Mouse (Mus musculus) forebrain, embryonic 16.5 days (tissue): ENCODE data around the gene Ak5. TPM values are rescaled to one million over a fixed set of nuclear protein-coding genes. Genes with fewer than 3 reads are reported as not detected.
"Not testable (repeated sequence)": the region's sequence is repeated elsewhere in the genome, so short reads cannot be mapped to it uniquely, and the experiment has no call there.

Experiments
- ATAC-seq: fragments of 200-750 bp; cut with Nextera tagmentation; 2 replicates; pipeline ENCODE4 v1.8.0; 2017; ENCODE audit warnings: mild to moderate bottlenecking, moderate library complexity
- H3K27ac ChIP-seq: fragments of 300-500 bp; sonication (generic); 2 replicates; pipeline ENCODE4 v1.5.1; 2014; ENCODE audit warnings: low read length, control low read depth
- H3K27me3 ChIP-seq: fragments of 300-500 bp; sonication (generic); replicated peaks from 2 replicates; pipeline ENCODE4 v1.6.1; 2014; ENCODE audit warnings: low read length; ENCODE audit not compliant: control insufficient read depth, insufficient read depth
- H3K36me3 ChIP-seq: fragments of 300-500 bp; sonication (generic); 2 replicates; pipeline ENCODE4 v1.6.1; 2014; ENCODE audit not compliant: control insufficient read depth, insufficient read depth
- H3K4me1 ChIP-seq: fragments of 300-500 bp; sonication (generic); replicated peaks from 2 replicates; pipeline ENCODE4 v1.6.1; 2014; ENCODE audit warnings: low read length; ENCODE audit not compliant: control insufficient read depth, insufficient read depth
- H3K4me2 ChIP-seq: fragments of 300-500 bp; sonication (generic); 2 replicates; pipeline ENCODE4 v1.6.1; 2014; ENCODE audit warnings: mild to moderate bottlenecking, low read length, control low read depth
- H3K4me3 ChIP-seq: fragments of 300-500 bp; sonication (generic); replicated peaks from 2 replicates; pipeline ENCODE4 v1.5.1; 2014; ENCODE audit warnings: mild to moderate bottlenecking, low read length, control low read depth
- H3K9ac ChIP-seq: fragments of 300-500 bp; sonication (generic); replicated peaks from 2 replicates; pipeline ENCODE4 v1.6.1; 2014; ENCODE audit warnings: low read depth, low read length, control low read depth
- H3K9me3 ChIP-seq: fragments of 300-500 bp; sonication (generic); 2 replicates; pipeline ENCODE4 v1.6.1; 2016; ENCODE audit warnings: low read length; ENCODE audit not compliant: control insufficient read depth
- WGBS: fragments of 180-500 bp; shearing (Covaris S2); extraction: QIAGEN DNeasy Blood & Tissue Kit; methylation state at CpG from one replicate; pipeline ENCODE4 v1.1.7; 2014; 5-methylcytosine and 5-hydroxymethylcytosine counted together
- polyA plus RNA-seq: library from polyadenylated mRNA; unstranded; fragments of >200 nt; fragmentation: Nextera tagmentation; extraction: Ambion mirVana; gene quantifications from 2 replicates; pipeline ENCODE4 v1.2.1, GENCODE M21; 2015

Gene Ak5
- polyA plus RNA-seq, 1 experiment from 2014 or later, result 10.9 TPM

DNA sequence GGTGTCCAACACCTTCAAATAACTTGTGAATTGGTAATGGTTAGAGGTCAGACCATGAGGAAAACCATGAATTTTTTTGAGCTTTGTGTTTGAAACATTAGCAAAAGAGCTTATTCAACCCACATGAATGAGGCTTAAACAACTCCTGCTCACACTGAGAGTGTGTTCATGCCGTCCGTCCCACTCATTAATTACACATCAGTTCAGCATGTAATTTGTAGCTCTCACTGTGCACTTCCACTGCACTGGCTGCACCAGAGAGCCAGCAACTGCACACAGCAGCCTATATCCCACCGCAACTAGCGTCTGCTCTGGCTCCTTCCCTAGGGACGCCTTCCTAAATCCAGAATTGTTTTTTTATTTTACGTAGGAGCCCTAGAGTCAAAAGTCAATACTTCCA is 68.5 kb downstream of the Ak5 start:
- H3K4me2 ChIP-seq, result no peak overlapping the region
- 0 out of 2 replicates have a peak, but pooled peaks cover 2% of the 10 kb centered on the region for H3K4me1 ChIP-seq
- H3K27ac ChIP-seq, result no peak overlapping the region
- H3K27me3 ChIP-seq, result no peaks in the 10 kb centered on the region
- no peaks in the 10 kb centered on the region for H3K36me3 ChIP-seq
- WGBS, result 28% methylated on average over 6 of the region's 6 CpGs
- no peak for ATAC-seq
- no peak overlapping the region for H3K9ac ChIP-seq
- no peaks in the 10 kb centered on the region for H3K9me3 ChIP-seq
- H3K4me3 ChIP-seq, result no peak overlapping the region

DNA sequence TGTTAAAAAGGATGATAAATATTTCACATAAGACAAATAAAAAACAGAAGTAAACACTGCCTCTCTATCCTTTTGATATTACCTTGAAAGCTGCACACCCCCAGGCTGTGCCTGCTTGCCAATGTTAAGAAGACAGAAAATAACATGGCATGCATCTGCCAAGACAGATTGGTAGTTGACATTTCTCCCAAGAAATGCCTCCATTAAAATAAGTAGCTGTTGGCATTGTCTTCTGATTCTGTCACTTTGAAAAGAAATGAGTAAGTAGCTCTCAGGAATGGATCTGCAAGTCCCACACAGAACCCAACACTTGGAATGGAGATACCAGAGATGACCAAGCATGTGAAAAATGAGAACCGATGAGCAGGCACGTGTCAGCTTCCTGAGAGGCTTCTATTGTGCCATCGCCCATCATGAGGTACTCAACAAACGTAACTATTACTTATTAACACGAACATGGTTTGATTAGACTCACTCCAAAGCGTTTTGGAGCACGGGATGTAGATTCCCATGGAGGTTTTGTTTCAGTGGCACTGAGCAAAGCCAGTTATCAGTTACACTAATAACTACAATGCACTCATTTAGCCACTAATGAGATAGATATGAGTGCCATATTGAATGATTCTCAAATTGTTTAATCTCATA is 71.6 kb downstream of the Ak5 start:
- Histone ChIP-seq H3K9me3 (no peaks in the 10 kb centered on the region), H3K9ac (no peak overlapping the region), H3K4me2 (no peak overlapping the region), H3K4me1 (0 out of 2 replicates have a peak, but pooled peaks cover 2% of the 10 kb centered on the region), H3K27me3 (no peaks in the 10 kb centered on the region), H3K27ac (no peak overlapping the region), H3K4me3 (no peak overlapping the region), H3K36me3 (no peaks in the 10 kb centered on the region)
- ATAC-seq, result no peak; the same call in 1 of the 2 replicates
- WGBS, result 90% methylated on average over 7 of the region's 7 CpGs

GRCm38 (mm10) chr3:152592767-152593425 is 75.3 kb downstream of the Ak5 start:
- H3K4me3 ChIP-seq, result no peak overlapping the region

DNA sequence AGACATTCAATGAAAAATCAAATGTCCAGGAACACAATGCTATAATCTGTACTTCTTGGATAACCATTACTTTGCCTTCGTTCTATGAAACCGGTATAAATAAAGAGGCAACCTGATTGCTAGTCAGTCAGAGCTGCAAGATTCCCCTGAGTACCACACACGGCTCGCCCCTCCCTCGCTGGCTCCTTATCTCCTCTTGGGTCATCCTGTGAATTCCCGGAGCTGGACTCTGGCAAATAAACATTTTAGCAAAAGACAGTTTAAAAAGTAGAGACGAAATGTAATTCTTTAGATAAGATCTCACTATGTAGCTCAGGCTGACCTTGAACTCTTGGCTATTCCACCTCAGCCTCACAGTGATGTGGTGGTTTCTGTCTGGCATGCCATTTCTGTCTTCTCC is 77.7 kb downstream of the Ak5 start:
- Histone ChIP-seq H3K27me3 (no peaks in the 10 kb centered on the region), H3K4me2 (no peak overlapping the region), H3K27ac (no peak overlapping the region), H3K4me3 (no peak overlapping the region), H3K4me1 (no peaks in the 10 kb centered on the region), H3K9me3 (no peaks in the 10 kb centered on the region), H3K36me3 (no peaks in the 10 kb centered on the region), H3K9ac (no peak overlapping the region)
- WGBS, result 88% methylated on average over 7 of the region's 7 CpGs
- ATAC-seq, result no peak

More at GRCm38 (mm10) chr3:152592767-152593425, 75.3 kb downstream of the Ak5 start:
- WGBS, result 80% methylated on average over 8 of the region's 8 CpGs
- Histone ChIP-seq H3K9ac (no peak overlapping the region), H3K36me3 (no peaks in the 10 kb centered on the region), H3K27ac (no peak overlapping the region), H3K4me1 (no peaks in the 10 kb centered on the region), H3K9me3 (no peaks in the 10 kb centered on the region), H3K27me3 (no peaks in the 10 kb centered on the region), H3K4me2 (no peak overlapping the region)
- ATAC-seq, result no peak

GRCm38 (mm10) chr3:152589101-152589500 is 79.1 kb downstream of the Ak5 start:
- H3K4me3 ChIP-seq, H3K4me2 ChIP-seq, ATAC-seq, H3K27me3 ChIP-seq, H3K9ac ChIP-seq, H3K9me3 ChIP-seq, H3K36me3 ChIP-seq, H3K4me1 ChIP-seq, H3K27ac ChIP-seq: not testable (repeated sequence)
- 94% methylated on average over 3 of the region's 3 CpGs for WGBS

DNA sequence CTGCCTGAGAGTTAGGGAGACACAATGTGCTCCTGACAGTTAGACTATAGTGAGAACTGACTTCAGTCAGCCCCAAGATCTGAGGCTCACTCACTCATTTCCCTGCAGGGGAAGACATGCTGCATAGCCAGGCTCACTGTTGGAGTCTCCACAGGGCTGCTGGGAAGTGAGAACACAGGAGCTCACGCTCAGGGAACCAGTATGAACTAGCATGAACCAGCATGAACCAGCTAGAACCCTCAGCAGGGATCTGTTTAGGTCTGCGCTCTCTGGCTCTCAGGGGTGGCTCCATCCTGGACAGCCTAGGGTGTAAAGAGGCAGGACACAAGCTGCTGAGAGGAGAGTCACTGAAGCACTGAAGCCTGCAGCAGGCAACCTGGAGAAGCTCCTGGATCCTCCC is 81.2 kb downstream of the Ak5 start:
- Histone ChIP-seq H3K4me3 (no peak overlapping the region), H3K9me3 (no peaks in the 10 kb centered on the region), H3K27me3 (no peaks in the 10 kb centered on the region), H3K36me3 (no peaks in the 10 kb centered on the region), H3K4me2 (no peak overlapping the region), H3K9ac (no peak overlapping the region), H3K27ac (no peak overlapping the region), H3K4me1 (no peaks in the 10 kb centered on the region)
- no peak for ATAC-seq
- 89% methylated on average over 2 of the region's 2 CpGs for WGBS

DNA sequence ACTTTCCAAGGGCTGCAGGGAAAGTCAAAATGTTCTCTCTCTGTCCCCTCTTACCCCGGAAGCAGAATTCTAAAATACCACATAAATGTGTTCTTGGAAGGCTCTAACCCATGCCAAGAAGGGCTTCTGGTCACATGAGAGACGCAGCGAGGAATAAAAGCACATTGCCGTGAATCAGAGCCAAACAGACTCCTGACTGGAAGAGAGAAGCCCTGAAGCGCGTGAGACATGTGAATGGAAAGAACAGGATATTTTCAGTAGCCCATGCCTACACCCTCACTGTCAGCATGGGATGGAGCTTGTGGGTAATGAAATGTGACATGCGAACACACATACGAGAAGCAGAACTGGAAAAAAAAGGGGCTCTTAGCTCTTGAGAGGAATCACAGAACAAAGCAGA is 82.0 kb downstream of the Ak5 start:
- Histone ChIP-seq H3K36me3 (no peaks in the 10 kb centered on the region), H3K9me3 (no peaks in the 10 kb centered on the region), H3K27me3 (no peaks in the 10 kb centered on the region), H3K27ac (no peak overlapping the region), H3K4me3 (no peak overlapping the region), H3K4me2 (no peak overlapping the region), H3K4me1 (no peaks in the 10 kb centered on the region), H3K9ac (no peak overlapping the region)
- no peak for ATAC-seq
- 77% methylated on average over 8 of the region's 8 CpGs for WGBS

DNA sequence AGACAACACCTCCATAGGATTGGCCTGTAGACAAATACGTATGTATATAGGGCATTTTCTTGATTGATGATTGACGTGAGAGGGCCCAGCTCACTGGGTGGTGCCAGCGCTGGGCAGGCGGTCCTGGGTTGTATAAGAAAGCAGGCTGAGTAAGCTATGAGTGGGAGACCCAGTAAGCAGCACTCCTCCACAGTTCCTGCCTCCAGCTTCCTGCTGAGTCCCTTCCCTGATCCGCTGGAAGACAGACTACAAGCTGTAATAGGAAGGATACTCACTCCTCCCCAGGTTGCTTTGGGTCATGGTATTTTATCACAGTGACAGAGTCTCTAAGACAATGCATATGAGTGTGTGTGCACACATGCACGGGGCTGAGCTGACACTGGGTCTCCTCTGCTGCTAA is 82.6 kb downstream of the Ak5 start:
- no peak overlapping the region for H3K4me2 ChIP-seq
- H3K27ac ChIP-seq, result no peak overlapping the region
- no peaks in the 10 kb centered on the region for H3K9me3 ChIP-seq
- H3K9ac ChIP-seq, result no peak overlapping the region
- WGBS, result 74% methylated on average over 6 of the region's 6 CpGs
- H3K4me3 ChIP-seq, result no peak overlapping the region
- H3K4me1 ChIP-seq, result no peaks in the 10 kb centered on the region
- no peaks in the 10 kb centered on the region for H3K27me3 ChIP-seq
- no peak for ATAC-seq
- no peaks in the 10 kb centered on the region for H3K36me3 ChIP-seq

DNA sequence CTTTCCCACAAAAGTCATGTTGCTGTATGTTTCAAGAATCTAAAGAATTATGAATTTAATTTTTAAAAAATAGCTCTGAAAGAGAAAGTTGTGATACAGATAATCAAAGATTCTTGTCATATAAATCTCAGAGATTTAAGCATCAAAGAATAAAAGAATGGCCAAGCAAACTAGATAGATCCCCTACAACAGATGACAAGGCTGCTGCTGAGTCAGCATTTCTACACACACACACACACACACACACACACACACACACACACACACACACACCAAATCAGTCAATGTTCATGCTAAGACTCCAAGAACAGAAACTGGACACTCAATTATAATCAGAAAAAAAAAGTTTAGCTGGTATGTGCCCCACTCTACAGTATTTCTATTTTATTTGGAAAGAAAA is 85.1 kb downstream of the Ak5 start:
- Histone ChIP-seq H3K27me3 (no peaks in the 10 kb centered on the region), H3K27ac (no peak overlapping the region), H3K9me3 (no peaks in the 10 kb centered on the region), H3K4me2 (no peak overlapping the region), H3K9ac (no peak overlapping the region), H3K4me3 (no peak overlapping the region), H3K4me1 (0 out of 2 replicates have a peak, but pooled peaks cover 3% of the 10 kb centered on the region), H3K36me3 (no peaks in the 10 kb centered on the region)
- no peak for ATAC-seq
